Mouse (Mus musculus): ENCODE measurements around the gene Cpsf4l. TPM values are rescaled to one million over a fixed set of nuclear protein-coding genes. Genes with fewer than 3 reads are reported as not detected.

The Cpsf4l gene
- total RNA-seq, 2 experiments from 2014 or later, result not detected

- no peak for ATAC-seq (replicated peaks; ENCODE audit: poor library complexity, severe bottlenecking)
Measured at GRCm38 (mm10) chr11:113708629-113709213, 1.1 kb downstream of the Cpsf4l start.

DNA sequence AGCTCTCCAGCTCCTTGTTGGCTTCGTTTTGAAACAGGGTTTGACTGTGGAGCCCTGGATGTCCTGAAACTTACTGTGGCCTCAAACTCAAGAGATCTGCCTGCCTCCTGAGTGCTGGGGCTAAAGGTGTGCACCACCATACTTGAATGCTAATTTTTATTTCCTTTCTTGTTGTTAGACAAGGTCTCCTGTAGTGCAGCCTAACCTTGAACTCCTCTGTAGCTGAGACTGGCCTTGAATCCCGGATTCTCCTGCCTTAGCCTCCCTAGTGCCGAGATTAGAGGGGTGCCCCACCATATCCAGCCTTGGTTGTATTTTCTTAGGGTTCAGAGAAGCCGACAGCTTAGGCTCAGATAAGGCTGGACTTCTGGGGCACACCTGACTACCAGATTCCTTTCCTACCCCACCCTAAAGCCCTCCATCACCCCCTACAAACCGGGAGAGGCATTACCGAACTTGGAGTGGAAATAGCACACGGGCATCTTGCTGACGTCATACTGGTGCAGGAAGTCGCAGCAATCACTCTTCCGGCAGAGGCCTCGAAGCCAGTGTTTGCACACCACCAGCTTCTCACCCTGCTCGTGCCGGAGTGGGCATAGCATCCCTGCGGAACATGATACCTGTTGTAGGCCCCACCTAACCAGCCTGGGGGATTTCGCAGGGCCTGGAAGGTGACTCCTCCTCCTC lies 3.7 kb downstream of the Cpsf4l start:
- ATAC-seq (replicated peaks; ENCODE audit: poor library complexity, severe bottlenecking), result 0 out of 2 replicates have a peak, but pooled peaks have one; percentile 28

DNA sequence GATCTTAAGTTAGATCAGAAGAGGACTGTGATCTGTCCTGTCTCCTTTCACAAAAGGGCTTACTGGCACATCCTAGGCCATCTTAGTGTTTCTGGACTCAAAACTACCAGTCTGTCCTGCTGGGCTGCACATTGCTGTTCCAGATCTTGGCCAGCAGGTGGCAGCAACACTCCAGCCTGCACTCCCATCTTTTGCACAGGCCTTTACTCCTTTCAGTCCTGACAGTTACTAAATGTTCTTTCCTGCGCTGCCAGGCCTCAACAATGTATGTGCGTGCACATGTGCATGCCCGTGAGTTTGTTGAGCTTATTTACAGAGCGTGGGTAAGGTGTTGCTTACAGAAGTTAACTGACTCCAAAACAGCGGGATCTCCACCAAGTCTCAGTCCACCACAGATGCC lies 6.1 kb downstream of the Cpsf4l start:
- peak; percentile 84 for ATAC-seq (replicated peaks; ENCODE audit: poor library complexity, severe bottlenecking)

GRCm38 (mm10) chr11:113699643-113700042 lies 10.2 kb downstream of the Cpsf4l start:
- no peak for ATAC-seq (replicated peaks; ENCODE audit: poor library complexity, severe bottlenecking)

GRCm38 (mm10) chr11:113698013-113698545 lies 11.7 kb downstream of the Cpsf4l start:
- no peak for ATAC-seq (replicated peaks; ENCODE audit: poor library complexity, severe bottlenecking)

GRCm38 (mm10) chr11:113697571-113697970 lies 12.2 kb downstream of the Cpsf4l start:
- ATAC-seq (replicated peaks; ENCODE audit: poor library complexity, severe bottlenecking), result no peak

DNA sequence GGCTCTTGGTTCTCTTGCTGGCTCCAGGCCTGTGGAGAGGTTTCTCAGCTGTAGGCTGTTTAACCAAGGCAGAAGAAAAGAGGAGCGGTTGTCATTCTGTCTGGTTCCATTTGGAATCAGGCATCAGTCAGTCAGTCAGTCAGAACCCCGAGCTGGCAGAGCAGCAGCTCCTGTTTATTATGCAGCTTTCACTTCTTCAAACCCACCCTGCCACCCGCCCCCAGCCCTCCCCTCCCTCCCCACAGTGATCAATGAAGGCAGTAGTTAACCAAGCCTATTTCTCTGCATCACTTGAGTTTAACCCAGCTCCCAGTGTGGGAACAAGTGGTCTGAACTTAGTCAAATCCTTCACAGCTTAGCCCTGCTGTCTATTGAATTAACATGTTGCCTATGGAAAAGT lies 18.0 kb downstream of the Cpsf4l start:
- ATAC-seq (replicated peaks; ENCODE audit: poor library complexity, severe bottlenecking), result no peak; the same call in 1 of the 2 replicates

GRCm38 (mm10) chr11:113691318-113691717 lies 18.5 kb downstream of the Cpsf4l start:
- no peak for ATAC-seq (replicated peaks; ENCODE audit: poor library complexity, severe bottlenecking)

- ATAC-seq (replicated peaks; ENCODE audit: poor library complexity, severe bottlenecking), result no peak
Measured at GRCm38 (mm10) chr11:113690506-113690905, 19.3 kb downstream of the Cpsf4l start.

DNA sequence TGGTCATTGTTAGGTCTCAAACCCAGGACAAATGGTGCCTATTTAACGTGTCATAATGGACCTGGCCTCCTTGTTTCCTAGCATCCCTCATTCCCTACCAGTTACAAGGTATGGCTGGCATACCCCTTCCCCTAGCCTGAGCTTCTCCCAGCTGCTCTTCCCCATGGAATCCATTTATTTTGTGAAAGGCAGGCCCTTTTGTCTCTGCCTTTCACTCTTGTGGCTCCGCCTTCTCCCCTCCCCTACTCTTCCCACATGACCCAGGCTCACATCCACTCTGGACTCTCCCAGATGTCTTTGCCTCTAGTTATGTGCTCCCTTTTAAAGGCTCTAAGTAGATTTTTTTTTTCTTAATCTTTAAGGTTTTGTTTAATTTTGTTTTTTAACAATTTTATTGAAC lies 22.8 kb downstream of the Cpsf4l start:
- no peak for ATAC-seq (replicated peaks; ENCODE audit: poor library complexity, severe bottlenecking)

GRCm38 (mm10) chr11:113684707-113685426 lies 24.9 kb downstream of the Cpsf4l start:
- no peak for ATAC-seq (replicated peaks; ENCODE audit: poor library complexity, severe bottlenecking)

DNA sequence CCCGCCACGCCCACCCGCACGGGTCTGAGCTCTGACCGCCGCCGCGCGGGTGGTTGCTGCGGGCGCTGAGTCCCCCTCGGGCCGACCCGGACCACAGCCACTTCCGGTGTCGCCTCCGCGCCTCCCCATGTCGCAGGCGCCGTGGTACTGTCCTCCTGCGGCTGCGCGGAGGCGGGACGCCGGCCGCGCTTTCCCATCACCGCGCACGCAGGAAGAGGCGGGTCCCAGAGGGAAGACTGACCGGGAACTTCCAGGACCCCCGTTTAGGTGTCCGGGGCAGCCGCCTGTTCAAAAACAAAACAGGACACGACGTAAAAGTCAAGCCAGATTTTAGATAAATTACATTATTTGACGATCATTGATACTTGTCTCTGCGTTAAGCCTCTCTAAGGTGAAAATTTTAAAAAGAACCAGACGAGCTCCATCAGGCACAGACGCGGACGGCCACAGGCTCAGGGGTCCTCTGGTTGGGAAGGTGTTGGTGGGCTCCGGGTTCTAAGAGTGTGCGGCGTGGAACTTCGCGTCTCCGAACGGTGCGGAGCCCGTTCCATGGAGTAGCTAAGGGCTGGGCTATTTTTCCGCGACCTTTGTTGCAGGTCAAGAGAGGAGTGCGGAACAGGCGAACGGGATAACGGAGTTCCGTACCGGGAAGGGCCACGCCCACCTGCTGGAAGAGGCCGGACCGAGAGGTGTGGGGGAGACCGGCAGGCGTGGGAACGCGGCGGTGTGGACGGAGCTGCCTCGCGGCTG lies 25.7 kb downstream of the Cpsf4l start, which contains the start of the genes Fam104a and D11Wsu47e:
Gene Fam104a (minus strand): TSS at position 199 of the 750 bp plus-strand sequence.
Gene D11Wsu47e (plus strand): TSS at position 456 of the 750 bp plus-strand sequence.
- peak; percentile 81 for ATAC-seq (replicated peaks; ENCODE audit: poor library complexity, severe bottlenecking)

DNA sequence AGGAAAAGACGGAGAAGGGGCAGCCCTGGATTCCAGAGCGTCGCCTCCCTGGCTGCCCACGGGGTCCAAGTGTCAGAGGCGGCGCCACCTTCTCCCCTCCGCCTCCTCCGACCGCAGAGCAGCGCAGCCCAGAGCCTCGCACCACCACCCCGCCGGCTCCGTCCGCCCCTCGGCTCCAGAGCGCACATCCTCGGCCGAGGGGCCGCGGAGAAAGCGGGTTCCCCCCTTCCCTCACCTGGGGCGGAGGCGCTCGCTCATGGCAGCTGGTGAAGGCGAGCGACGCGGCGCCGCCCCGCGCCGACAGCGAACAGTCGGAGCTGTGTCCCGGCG lies 26.2 kb downstream of the Cpsf4l start:
- peak; percentile 26 for ATAC-seq (replicated peaks; ENCODE audit: poor library complexity, severe bottlenecking)

GRCm38 (mm10) chr11:113682897-113683626 lies 26.8 kb downstream of the Cpsf4l start:
- peak; percentile 58 for ATAC-seq (replicated peaks; ENCODE audit: poor library complexity, severe bottlenecking)

DNA sequence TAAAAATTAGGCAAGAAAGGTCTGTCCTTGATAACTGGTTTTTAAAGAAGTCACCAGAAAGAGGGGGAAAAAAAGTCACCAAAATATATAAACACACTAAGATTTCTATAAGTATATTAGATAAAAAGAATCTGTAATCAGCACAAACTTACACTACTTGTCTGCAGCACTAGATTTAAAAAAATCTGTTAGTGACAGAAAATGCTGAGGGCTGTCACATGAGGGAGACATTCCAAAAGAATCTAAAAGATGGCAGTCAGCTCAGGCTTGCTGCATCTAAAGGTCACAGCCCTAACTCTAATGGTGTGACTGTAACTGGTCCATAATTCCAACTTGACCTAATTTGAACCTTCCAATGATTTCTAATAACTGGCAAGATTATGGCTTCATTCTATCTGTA lies 27.8 kb downstream of the Cpsf4l start:
- no peak for ATAC-seq (replicated peaks; ENCODE audit: poor library complexity, severe bottlenecking)

DNA sequence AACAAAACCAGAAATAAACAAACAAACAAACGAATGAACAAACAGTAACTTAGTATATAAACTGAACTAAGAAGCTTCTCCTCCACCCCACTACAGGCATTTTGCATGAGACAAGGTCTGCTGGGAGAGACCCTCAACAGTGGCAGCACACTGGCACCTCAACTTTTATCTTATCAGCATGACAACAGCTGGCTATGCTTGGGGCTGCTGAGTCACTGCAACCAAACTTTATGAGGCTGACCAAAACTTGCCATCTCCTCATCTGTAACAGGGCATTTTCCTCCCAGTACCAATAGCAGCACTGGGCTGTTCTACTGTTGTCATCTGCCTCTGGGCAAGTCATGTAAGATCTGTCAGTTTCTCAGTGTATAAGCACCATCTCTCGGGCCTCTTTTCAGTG lies 28.9 kb downstream of the Cpsf4l start:
- ATAC-seq (replicated peaks; ENCODE audit: poor library complexity, severe bottlenecking), result no peak

DNA sequence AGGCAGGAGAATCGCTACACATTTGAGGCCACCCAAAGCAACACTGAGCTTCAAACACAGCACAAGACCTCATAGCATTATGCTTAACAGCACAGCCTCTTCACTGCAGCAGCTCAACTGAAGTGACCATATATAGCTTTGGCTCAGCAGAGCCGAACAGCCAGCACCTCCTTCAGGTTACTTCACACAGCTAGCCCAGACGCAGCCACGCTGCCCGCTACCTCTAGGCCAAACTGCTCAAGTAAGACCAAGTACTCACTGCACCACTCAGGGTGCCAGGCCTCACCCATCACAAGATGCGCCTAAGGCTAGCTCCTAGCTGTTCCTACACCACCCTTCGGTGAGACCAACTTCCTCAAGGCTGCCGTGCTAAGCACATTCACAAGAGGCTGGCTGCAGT lies 31.4 kb downstream of the Cpsf4l start:
- peak; percentile 38 for ATAC-seq (replicated peaks; ENCODE audit: poor library complexity, severe bottlenecking)

DNA sequence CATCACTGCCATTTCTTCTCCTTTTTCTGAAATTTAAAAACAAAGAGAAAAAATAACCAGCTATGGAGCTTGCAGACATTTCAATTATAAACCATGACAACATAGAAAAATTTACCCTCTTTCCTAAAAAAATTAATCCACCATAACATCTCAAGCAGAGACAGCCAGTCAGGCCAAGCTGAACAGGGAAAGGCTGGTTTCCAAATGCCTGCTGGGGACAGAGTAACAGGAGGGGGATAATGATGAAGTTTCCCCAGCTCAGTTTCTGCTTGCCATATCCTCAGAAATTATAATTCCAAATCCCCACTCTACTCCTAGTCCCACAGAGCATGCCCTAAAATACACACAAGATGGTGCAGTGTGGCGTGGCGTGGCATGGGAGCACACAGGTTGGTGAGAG lies 32.4 kb downstream of the Cpsf4l start:
- ATAC-seq (replicated peaks; ENCODE audit: poor library complexity, severe bottlenecking), result no peak

GRCm38 (mm10) chr11:113676847-113677246 lies 33.0 kb downstream of the Cpsf4l start:
- ATAC-seq (replicated peaks; ENCODE audit: poor library complexity, severe bottlenecking), result no peak

DNA sequence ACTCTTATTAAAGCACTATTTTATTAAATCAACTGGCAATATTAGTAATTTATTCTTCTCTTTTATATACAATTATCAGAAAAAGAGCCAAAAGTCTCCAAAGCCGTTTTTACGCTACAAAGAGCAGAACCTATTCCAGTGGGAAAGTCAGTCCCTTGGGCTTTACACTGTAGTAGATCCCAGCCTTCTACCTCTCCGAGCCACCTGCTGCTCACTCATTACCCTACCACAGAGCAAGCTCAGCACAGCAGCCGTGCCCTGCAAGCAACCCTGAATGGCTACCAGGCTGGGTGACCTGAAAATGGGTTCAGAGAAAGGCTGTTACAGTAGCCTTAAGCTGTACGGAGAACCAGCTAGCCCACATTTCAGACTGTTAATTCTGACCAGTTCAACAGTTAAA lies 35.2 kb downstream of the Cpsf4l start:
- no peak for ATAC-seq (replicated peaks; ENCODE audit: poor library complexity, severe bottlenecking)
